Mouse (Mus musculus): Measurements from ENCODE around the gene Prlhr. TPM values are rescaled to one million over a fixed set of nuclear protein-coding genes. Genes with fewer than 3 reads are reported as not detected.

The Prlhr gene
- not detected in 2 replicates for polyA plus RNA-seq (2015; fragmentation: Nextera tagmentation; extraction: Ambion mirVana)

GRCm38 (mm10) chr19:60468254-60468762, at the start of gene Prlhr:
Gene Prlhr (minus strand): TSS chr19:60468304.
- peak within 1 kb of the TSS; percentile 12; the same call in 1 of the 2 replicates for H3K4me3 ChIP-seq
- no peak for ATAC-seq (ENCODE audit: borderline replicate concordance, extremely low read depth, low FRiP score, low TSS enrichment)
- peaks cover 20% of the 10 kb centered on the region for H3K4me1 ChIP-seq
- H3K9ac ChIP-seq = no peak within 1 kb of the TSS
- peak within 1 kb of the TSS; percentile 44 for H3K4me2 ChIP-seq
- peaks cover 46% of the 10 kb centered on the region for H3K27me3 ChIP-seq
- no peak within 1 kb of the TSS for H3K27ac ChIP-seq
- H3K36me3 ChIP-seq = no peaks in the 10 kb centered on the region
- 6% methylated on average over 17 of the region's 17 CpGs for WGBS
- no peaks in the 10 kb centered on the region for H3K9me3 ChIP-seq

GRCm38 (mm10) chr19:60515064-60515463, 47.0 kb upstream of the Prlhr start:
- WGBS = 42% methylated on average over 2 of the region's 2 CpGs
- H3K4me2 ChIP-seq = no peak overlapping the region
- no peaks in the 10 kb centered on the region for H3K36me3 ChIP-seq
- no peak for ATAC-seq (ENCODE audit: borderline replicate concordance, extremely low read depth, low FRiP score, low TSS enrichment)
- no peaks in the 10 kb centered on the region for H3K4me1 ChIP-seq
- no peaks in the 10 kb centered on the region for H3K27me3 ChIP-seq
- H3K4me3 ChIP-seq = no peak overlapping the region
- H3K27ac ChIP-seq = no peak overlapping the region
- no peak overlapping the region for H3K9ac ChIP-seq
- H3K9me3 ChIP-seq = no peaks in the 10 kb centered on the region

GRCm38 (mm10) chr19:60513431-60513830, 45.3 kb upstream of the Prlhr start:
- ATAC-seq (ENCODE audit: borderline replicate concordance, extremely low read depth, low FRiP score, low TSS enrichment) = no peak
- H3K9ac ChIP-seq = no peak overlapping the region
- no peak overlapping the region for H3K27ac ChIP-seq
- no peak overlapping the region for H3K4me2 ChIP-seq
- 62% methylated on average over 3 of the region's 3 CpGs for WGBS
- no peaks in the 10 kb centered on the region for H3K9me3 ChIP-seq
- H3K36me3 ChIP-seq = no peaks in the 10 kb centered on the region
- H3K4me3 ChIP-seq = no peak overlapping the region
- H3K27me3 ChIP-seq = no peaks in the 10 kb centered on the region
- H3K4me1 ChIP-seq = no peaks in the 10 kb centered on the region

GRCm38 (mm10) chr19:60500209-60500608, 32.1 kb upstream of the Prlhr start:
- Histone ChIP-seq H3K27me3 (no peaks in the 10 kb centered on the region), H3K9ac (no peak overlapping the region), H3K36me3 (no peaks in the 10 kb centered on the region), H3K9me3 (no peaks in the 10 kb centered on the region), H3K4me2 (no peak overlapping the region), H3K4me3 (no peak overlapping the region), H3K27ac (peak overlapping the region; percentile 51), H3K4me1 (no peaks in the 10 kb centered on the region)
- peak; percentile 75 for ATAC-seq (ENCODE audit: borderline replicate concordance, extremely low read depth, low FRiP score, low TSS enrichment)

GRCm38 (mm10) chr19:60497171-60497570, 29.1 kb upstream of the Prlhr start:
- Histone ChIP-seq H3K9me3 (no peaks in the 10 kb centered on the region), H3K4me3 (no peak overlapping the region), H3K27me3 (no peaks in the 10 kb centered on the region), H3K36me3 (no peaks in the 10 kb centered on the region), H3K27ac (no peak overlapping the region), H3K4me2 (no peak overlapping the region), H3K4me1 (no peaks in the 10 kb centered on the region), H3K9ac (no peak overlapping the region)
- ATAC-seq (ENCODE audit: borderline replicate concordance, extremely low read depth, low FRiP score, low TSS enrichment) = no peak
- 63% methylated on average over 4 of the region's 4 CpGs for WGBS

GRCm38 (mm10) chr19:60495772-60496171, 27.7 kb upstream of the Prlhr start:
- H3K9ac ChIP-seq = no peak overlapping the region
- 38% methylated on average over 3 of the region's 3 CpGs for WGBS
- no peak overlapping the region for H3K27ac ChIP-seq
- H3K4me1 ChIP-seq = no peaks in the 10 kb centered on the region
- no peaks in the 10 kb centered on the region for H3K27me3 ChIP-seq
- ATAC-seq (ENCODE audit: borderline replicate concordance, extremely low read depth, low FRiP score, low TSS enrichment) = no peak
- H3K4me2 ChIP-seq = no peak overlapping the region
- no peaks in the 10 kb centered on the region for H3K36me3 ChIP-seq
- no peak overlapping the region for H3K4me3 ChIP-seq
- H3K9me3 ChIP-seq = no peaks in the 10 kb centered on the region

- WGBS = 77% methylated on average over 1 of the region's 1 CpGs
- Histone ChIP-seq H3K4me1 (no peaks in the 10 kb centered on the region), H3K27ac (no peak overlapping the region), H3K27me3 (no peaks in the 10 kb centered on the region), H3K9ac (no peak overlapping the region), H3K4me3 (no peak overlapping the region), H3K36me3 (no peaks in the 10 kb centered on the region), H3K4me2 (no peak overlapping the region), H3K9me3 (no peaks in the 10 kb centered on the region)
- no peak for ATAC-seq (ENCODE audit: borderline replicate concordance, extremely low read depth, low FRiP score, low TSS enrichment)
These were observed 21.5 kb upstream of the Prlhr start for GRCm38 (mm10) chr19:60489566-60489965.

GRCm38 (mm10) chr19:60485261-60485660, 17.2 kb upstream of the Prlhr start:
- Histone ChIP-seq H3K36me3 (no peaks in the 10 kb centered on the region), H3K4me1 (no peaks in the 10 kb centered on the region), H3K4me3 (no peak overlapping the region), H3K4me2 (no peak overlapping the region), H3K27me3 (no peaks in the 10 kb centered on the region), H3K27ac (no peak overlapping the region), H3K9me3 (no peaks in the 10 kb centered on the region), H3K9ac (no peak overlapping the region)
- ATAC-seq (ENCODE audit: borderline replicate concordance, extremely low read depth, low FRiP score, low TSS enrichment) = no peak

GRCm38 (mm10) chr19:60478859-60479258, 10.8 kb upstream of the Prlhr start:
- Histone ChIP-seq H3K4me2 (no peak overlapping the region), H3K27me3 (no peaks in the 10 kb centered on the region), H3K27ac (no peak overlapping the region), H3K36me3 (no peaks in the 10 kb centered on the region), H3K4me3 (no peak overlapping the region), H3K4me1 (no peaks in the 10 kb centered on the region), H3K9ac (no peak overlapping the region), H3K9me3 (no peaks in the 10 kb centered on the region)
- WGBS = 18% methylated on average over 1 of the region's 1 CpGs
- no peak for ATAC-seq (ENCODE audit: borderline replicate concordance, extremely low read depth, low FRiP score, low TSS enrichment)

GRCm38 (mm10) chr19:60477788-60478187, 9.7 kb upstream of the Prlhr start:
- Histone ChIP-seq H3K9ac (no peak overlapping the region), H3K4me2 (no peak overlapping the region), H3K4me3 (no peak overlapping the region), H3K27ac (no peak overlapping the region), H3K27me3 (no peaks in the 10 kb centered on the region), H3K9me3 (no peaks in the 10 kb centered on the region), H3K36me3 (no peaks in the 10 kb centered on the region), H3K4me1 (no peaks in the 10 kb centered on the region)
- 56% methylated on average over 2 of the region's 2 CpGs for WGBS
- ATAC-seq (ENCODE audit: borderline replicate concordance, extremely low read depth, low FRiP score, low TSS enrichment) = no peak

- Histone ChIP-seq H3K36me3 (no peaks in the 10 kb centered on the region), H3K9ac (no peak overlapping the region), H3K27ac (no peak overlapping the region), H3K4me2 (no peak overlapping the region), H3K27me3 (peaks cover 46% of the 10 kb centered on the region), H3K4me1 (peaks cover 15% of the 10 kb centered on the region), H3K4me3 (no peak overlapping the region), H3K9me3 (no peaks in the 10 kb centered on the region)
- no peak for ATAC-seq (ENCODE audit: borderline replicate concordance, extremely low read depth, low FRiP score, low TSS enrichment)
- WGBS = 1% methylated on average over 10 of the region's 10 CpGs
These were observed 742 bp upstream of the Prlhr start for GRCm38 (mm10) chr19:60468846-60469245.

- 13% methylated on average over 31 of the region's 31 CpGs for WGBS
- no peak overlapping the region for H3K27ac ChIP-seq
- H3K4me2 ChIP-seq = peak overlapping the region; percentile 44
- peaks cover 46% of the 10 kb centered on the region for H3K27me3 ChIP-seq
- H3K4me3 ChIP-seq = peak overlapping the region; percentile 12; the same call in 1 of the 2 replicates
- H3K9ac ChIP-seq = no peak overlapping the region
- no peaks in the 10 kb centered on the region for H3K9me3 ChIP-seq
- H3K36me3 ChIP-seq = no peaks in the 10 kb centered on the region
- no peak for ATAC-seq (ENCODE audit: borderline replicate concordance, extremely low read depth, low FRiP score, low TSS enrichment)
- H3K4me1 ChIP-seq = peaks cover 22% of the 10 kb centered on the region
These were observed 506 bp downstream of the Prlhr start for GRCm38 (mm10) chr19:60467588-60468007.
